Mouse (Mus musculus): ENCODE data around the gene Col27a1. TPM values are rescaled to one million over a fixed set of nuclear protein-coding genes. Genes with fewer than 3 reads are reported as not detected.
A peak's percentile ranks its signal among the peaks of the same experiment; 100 is the strongest.

Col27a1 gene
- total RNA-seq, 2 experiments from 2014 or later: 1.9 to 2.6 TPM

DNA sequence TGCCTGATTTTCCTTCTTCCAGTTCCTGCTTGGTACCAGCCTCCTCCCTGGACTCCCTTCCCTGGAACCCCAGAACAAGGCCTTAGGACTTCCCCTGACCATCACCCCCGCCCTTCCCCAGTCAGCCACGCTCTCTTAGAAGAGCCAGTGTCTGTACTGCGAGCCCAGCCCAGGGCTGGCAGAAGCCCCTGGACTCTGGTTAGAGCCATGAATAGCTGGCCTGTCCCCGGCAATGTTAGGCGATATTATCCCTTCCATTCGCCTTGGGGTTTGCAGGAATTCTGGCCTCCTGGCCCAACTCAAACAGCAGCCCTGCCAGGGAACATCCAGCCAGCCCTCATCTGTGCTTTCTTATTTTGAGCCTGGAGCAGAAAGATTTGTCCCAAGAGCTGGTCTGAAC is 39.9 kb downstream of the Col27a1 start:
- intact Hi-C loops (cut with DNase I; ENCODE audit: low total_unique reads): no loop called here
- peak; percentile 78 for DNase-seq

DNA sequence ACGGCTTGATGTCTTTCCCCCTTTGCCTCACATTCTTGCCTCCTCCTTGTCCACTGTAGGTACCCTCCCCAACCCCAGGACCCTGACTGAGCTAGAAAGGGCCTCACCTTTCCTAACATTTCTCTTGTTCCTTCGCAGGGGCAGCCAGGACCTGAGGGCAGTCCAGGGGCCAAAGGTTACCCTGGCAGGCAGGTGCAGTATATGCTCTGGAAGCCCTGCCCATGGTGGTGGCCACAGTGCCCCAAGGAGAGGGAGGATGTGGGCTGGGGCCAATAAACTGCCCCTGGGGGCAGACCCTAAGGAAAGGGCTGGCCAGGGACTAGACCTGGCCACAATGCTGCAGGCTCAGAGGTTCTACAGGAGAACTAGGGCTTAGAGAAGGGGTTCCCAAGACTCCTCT is 40.3 kb downstream of the Col27a1 start:
- intact Hi-C loops (cut with DNase I; ENCODE audit: low total_unique reads): no loop called here
- no peak for DNase-seq

GRCm38 (mm10) chr4:63256371-63256770 is 42.6 kb downstream of the Col27a1 start:
- intact Hi-C loops (cut with DNase I; ENCODE audit: low total_unique reads): no loop called here
- DNase-seq: no peak

- DNase-seq: no peak
- intact Hi-C loops (cut with DNase I; ENCODE audit: low total_unique reads): no loop called here
These were observed 43.5 kb downstream of the Col27a1 start for GRCm38 (mm10) chr4:63257346-63257745.

DNA sequence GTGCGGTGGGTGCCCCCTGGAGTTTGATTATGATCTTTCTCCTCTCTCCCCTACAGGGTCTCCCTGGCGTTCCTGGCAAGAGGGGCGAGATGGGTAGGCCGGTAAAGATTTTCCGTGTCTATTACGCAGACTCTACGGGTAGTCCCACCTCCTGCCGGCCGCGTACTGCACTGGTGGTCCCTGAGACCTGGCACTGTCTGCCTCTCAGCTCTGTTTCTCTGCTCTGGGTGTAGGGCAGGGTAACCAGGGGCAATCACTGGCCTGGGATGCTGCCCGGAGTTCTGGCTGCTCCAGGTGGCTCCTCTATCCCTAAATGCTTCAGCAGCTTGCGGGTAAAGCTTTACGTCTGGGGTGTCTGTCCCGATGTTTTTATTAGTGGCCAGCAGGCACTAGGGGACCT is 44.3 kb downstream of the Col27a1 start:
- intact Hi-C loops (cut with DNase I; ENCODE audit: low total_unique reads): no loop called here
- DNase-seq: no peak

DNA sequence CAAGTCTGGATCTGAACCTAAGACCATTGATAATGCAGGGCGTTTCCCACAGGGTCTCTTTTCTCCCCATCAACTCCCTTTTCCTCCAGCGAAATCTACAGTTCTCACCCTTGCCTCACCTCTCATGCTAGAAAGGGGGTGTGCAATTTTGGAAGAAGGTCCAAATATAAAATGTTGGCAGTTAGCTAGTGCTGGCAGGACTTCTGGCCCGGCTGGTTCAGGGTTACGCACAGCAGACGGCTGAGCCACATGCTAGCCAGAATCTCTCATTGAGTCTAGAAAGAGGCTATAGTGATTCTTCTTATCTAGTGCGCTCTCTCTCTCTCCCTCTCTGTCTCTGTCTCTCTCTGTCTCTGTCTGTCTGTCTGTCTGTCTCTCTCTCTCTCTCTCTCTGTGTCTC is 45.3 kb downstream of the Col27a1 start:
- intact Hi-C loops (cut with DNase I; ENCODE audit: low total_unique reads): no loop called here
- no peak for DNase-seq

DNA sequence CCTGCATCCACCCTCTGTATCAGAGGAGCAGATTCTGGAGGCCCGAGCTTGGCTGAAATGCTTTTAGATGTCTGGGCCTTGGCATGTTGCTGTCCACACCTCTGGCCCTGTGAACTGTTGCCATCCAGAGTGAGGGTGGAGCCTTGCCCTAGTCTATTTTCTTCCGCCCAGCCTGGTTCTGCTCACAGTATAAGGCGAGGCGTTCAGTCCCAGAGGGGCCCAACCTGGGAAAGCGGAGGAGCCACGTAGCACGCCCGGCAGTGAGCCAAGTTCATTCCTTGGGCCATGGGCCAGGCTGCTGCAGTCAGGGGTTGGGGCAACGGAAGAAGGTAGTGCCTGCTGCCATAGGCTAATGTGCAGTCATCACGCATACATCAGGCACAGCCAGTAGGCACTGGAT is 46.7 kb downstream of the Col27a1 start:
- DNase-seq: no peak
- intact Hi-C loops (cut with DNase I; ENCODE audit: low total_unique reads): no loop called here

GRCm38 (mm10) chr4:63262941-63263340 is 49.1 kb downstream of the Col27a1 start:
- intact Hi-C loops (cut with DNase I; ENCODE audit: low total_unique reads): no loop called here

GRCm38 (mm10) chr4:63266276-63266675 is 52.5 kb downstream of the Col27a1 start:
- intact Hi-C loops (cut with DNase I; ENCODE audit: low total_unique reads): no loop called here
- no peak for DNase-seq

More at GRCm38 (mm10) chr4:63262941-63263340, 49.1 kb downstream of the Col27a1 start:
- no peak for DNase-seq

- intact Hi-C loops (cut with DNase I; ENCODE audit: low total_unique reads): no loop called here
- DNase-seq: no peak
These were observed 53.3 kb downstream of the Col27a1 start for GRCm38 (mm10) chr4:63267121-63267520.

GRCm38 (mm10) chr4:63267586-63267985 is 53.8 kb downstream of the Col27a1 start:
- no peak for DNase-seq
- intact Hi-C loops (cut with DNase I; ENCODE audit: low total_unique reads): no loop called here

DNA sequence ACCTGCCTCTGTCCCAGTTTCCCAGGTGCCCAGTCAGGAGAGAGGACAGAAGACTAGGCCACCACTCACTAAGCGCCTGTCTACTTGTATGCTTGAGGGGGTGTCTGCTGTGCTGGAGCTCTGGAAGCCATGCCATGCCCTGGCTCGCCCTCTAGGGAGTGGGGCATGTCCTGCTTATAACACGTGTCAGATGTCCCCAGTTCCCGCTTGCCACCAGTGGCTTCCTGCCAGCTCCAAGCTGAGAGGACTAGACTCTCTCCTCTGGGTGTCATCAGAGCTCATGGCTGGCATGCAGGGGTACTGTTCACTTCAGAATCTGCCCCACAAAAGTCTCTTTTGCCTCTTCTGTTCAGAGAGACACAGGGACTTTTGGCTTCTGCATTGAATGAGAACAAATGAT is 55.0 kb downstream of the Col27a1 start:
- DNase-seq: peak; percentile 48
- intact Hi-C loops (cut with DNase I; ENCODE audit: low total_unique reads): no loop called here

DNA sequence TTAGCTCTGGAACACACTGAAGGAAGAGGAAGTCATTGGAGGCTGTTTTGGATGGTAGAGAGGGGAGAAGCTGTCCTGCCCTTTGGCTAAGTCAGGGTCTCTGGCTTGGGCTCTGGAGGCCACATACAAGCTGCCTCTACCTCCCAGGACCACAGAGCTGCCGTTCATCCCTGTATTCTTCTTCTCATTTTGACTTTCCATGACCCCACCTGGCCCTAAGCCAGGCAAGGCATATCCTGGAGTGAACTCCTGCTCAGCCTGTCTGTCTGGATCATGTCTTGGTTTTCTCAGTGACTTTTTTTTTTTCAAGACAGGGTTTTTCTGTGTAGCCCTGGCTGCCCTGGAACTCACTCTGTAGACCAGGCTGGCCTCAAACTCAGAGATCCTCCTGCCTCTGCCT is 60.7 kb downstream of the Col27a1 start:
- intact Hi-C loops (cut with DNase I; ENCODE audit: low total_unique reads): no loop called here
- no peak for DNase-seq

DNA sequence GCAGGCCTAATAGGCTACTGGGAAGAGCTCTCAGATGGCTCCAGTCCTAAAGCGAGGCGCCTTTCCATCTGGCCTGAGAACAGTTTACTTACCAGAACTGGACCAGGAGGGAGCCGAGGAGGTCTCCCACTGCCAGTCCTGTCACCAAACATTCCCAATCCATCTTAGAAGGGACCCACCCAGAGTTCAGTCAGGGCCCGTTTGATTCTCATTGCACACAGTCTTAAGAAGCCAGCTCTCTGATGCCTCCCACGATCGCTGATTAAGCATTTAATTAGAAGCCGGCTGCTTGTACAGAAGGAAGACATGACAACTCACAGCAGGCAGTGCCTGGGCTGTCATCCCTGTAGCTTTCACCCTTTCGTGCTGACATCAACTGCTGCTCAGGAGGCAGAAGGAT is 61.4 kb downstream of the Col27a1 start:
- no peak for DNase-seq
- intact Hi-C loops (cut with DNase I; ENCODE audit: low total_unique reads): no loop called here

- no peak for DNase-seq
- intact Hi-C loops (cut with DNase I; ENCODE audit: low total_unique reads): no loop called here
These were observed 62.8 kb downstream of the Col27a1 start for GRCm38 (mm10) chr4:63276571-63276970.

GRCm38 (mm10) chr4:63278821-63279220 is 65.0 kb downstream of the Col27a1 start:
- peak; percentile 42 for DNase-seq
- intact Hi-C loops (cut with DNase I; ENCODE audit: low total_unique reads): no loop called here

DNA sequence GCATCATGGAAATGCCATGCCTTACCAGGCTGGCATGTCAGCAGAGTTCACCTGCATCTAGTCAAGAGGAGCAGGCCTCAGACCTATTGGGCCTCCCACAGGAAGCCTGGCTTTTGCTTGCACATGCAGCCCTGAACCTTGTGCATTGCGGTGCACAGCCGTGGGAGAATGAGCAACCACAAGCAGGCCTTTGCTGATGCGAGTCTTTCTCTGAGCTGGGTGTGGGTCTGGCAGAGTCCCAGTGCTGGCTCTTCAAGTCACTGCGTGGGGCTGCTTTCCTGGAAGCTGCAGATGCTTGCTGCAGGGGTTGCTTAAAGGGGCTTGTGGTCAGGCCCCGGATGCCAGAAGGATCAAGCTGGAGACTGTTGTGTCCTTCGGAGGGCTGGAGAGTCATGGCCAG is 67.9 kb downstream of the Col27a1 start:
- peak; percentile 55 for DNase-seq
- intact Hi-C loops (cut with DNase I; ENCODE audit: low total_unique reads): no loop called here

DNA sequence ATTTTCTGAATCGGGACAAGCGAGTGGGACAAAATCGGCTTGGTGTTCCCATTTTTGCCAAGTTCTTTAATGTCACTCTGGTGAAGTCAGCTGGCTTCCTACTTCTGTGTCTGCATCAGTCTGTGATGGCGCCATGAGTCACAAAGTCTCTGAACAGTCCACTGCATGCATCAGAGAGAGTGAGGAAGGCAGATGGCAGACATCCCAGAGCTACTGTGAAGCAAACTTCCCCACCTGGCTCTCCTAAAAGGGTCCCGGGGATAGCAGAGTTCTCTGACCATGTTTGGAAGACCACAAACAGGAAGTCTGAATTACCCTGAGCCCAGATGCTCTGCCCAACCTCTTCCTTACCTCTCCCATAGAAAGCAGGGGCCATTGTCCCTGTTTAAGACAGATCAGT is 69.5 kb downstream of the Col27a1 start:
- DNase-seq: no peak
- intact Hi-C loops (cut with DNase I; ENCODE audit: low total_unique reads): no loop called here

DNA sequence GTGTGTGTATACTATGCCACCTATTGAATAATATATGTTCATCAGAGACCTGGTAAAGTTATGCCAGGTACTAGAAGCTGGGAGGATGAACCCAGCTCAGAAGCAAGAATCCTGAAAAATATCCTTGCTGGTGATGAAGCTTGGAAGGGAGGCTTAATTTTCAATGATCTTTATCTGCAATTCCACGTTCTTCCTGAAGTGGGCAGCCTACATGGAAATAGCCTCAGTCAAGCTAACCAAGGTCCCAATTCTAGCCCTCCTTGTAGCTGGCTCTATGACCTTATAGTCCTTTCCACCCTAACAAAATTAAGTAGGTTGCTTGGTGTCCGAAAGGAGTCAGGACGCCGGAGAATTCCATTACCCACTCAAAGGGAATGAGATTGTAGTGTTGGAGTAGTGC is 72.2 kb downstream of the Col27a1 start:
- DNase-seq: no peak
- intact Hi-C loops (cut with DNase I; ENCODE audit: low total_unique reads): no loop called here

GRCm38 (mm10) chr4:63288497-63288896 is 74.7 kb downstream of the Col27a1 start:
- no peak for DNase-seq
- intact Hi-C loops (cut with DNase I; ENCODE audit: low total_unique reads): no loop called here

DNA sequence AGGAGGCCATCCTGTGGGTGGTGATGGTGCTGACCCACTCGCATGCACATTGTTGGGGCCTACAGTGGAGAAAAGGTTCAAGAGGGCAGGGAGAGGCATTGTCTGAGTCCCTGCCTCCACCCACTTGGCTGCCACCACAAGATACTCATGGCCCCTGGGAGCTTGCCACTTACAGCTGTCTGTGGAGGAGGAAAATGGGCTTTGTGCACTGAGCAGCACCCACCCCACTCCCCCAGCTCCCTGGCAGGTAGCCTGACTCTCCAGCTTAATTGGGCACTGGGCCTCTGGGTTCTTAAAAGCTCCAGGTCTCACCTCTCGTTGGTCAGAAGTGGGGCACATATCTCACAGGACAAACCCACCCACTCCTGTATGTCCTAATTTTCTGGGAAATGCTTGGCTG is 76.3 kb downstream of the Col27a1 start:
- intact Hi-C loops (cut with DNase I; ENCODE audit: low total_unique reads): no loop called here
- DNase-seq: no peak

GRCm38 (mm10) chr4:63291075-63291474 is 77.3 kb downstream of the Col27a1 start:
- intact Hi-C loops (cut with DNase I; ENCODE audit: low total_unique reads): no loop called here
- DNase-seq: peak; percentile 91

DNA sequence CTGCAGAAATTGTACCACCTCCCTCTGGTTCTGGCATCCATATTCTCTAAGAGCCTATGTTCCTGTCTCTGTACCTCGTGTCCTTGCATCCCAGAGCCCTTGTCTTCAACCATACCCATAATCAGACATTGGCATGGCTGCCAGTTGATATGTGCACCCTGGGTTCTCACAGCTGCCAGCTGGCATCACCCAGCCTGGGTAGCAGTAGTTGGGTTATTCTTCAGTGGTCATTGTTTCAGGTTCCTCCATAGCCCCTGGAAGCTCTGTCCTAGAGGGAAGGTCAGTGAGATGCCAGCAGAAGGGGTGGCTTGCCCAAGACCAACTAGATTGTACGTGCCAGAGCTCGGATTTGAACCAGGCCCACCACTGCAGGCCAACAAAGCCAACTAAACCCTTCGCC is 77.9 kb downstream of the Col27a1 start:
- no peak for DNase-seq
- intact Hi-C loops (cut with DNase I; ENCODE audit: low total_unique reads): no loop called here
